Mouse (Mus musculus) myocyte (in vitro differentiated cells): ENCODE measurements at regions not wholly inside any gene's neighbourhood (a gene's known extent, or its start where the extent isn't known, plus 50 kb on each side); places are given as distances from the start of the nearest gene placed in this dataset.

Source experiments
- E2F4 ChIP-seq: IDR thresholded peaks from one replicate; pipeline ENCODE4 v1.6.1; 2011; ENCODE audit warnings: mild to moderate bottlenecking, control low read depth, moderate library complexity; ENCODE audit not compliant: insufficient read depth
- MAX ChIP-seq: IDR thresholded peaks from one replicate; pipeline ENCODE4 v1.6.1; 2011; ENCODE audit warnings: low read depth, mild to moderate bottlenecking, control low read depth
- MYOD1 ChIP-seq, 3 experiments: IDR thresholded peaks; one replicate each; pipeline ENCODE4 v1.6.1; 2011; ENCODE audit warnings: control low read depth in 2 of 3, low read depth in 2 of 3, mild to moderate bottlenecking in 2 of 3, moderate library complexity in 1 of 3; ENCODE audit not compliant: insufficient read length in 2 of 3, control insufficient read depth in 1 of 3
- MYOG ChIP-seq, 3 experiments: IDR thresholded peaks; one replicate each; pipeline ENCODE4 v1.6.1; 2011; ENCODE audit warnings: control low read depth in 2 of 3, low read depth in 2 of 3, mild to moderate bottlenecking in 2 of 3; ENCODE audit not compliant: insufficient read length in 2 of 3, control insufficient read depth in 1 of 3, insufficient read depth in 1 of 3
- POLR2A ChIP-seq: IDR thresholded peaks from one replicate; pipeline ENCODE4 v1.6.1; 2011; ENCODE audit warnings: low read depth, mild to moderate bottlenecking, control low read depth, moderate library complexity; ENCODE audit not compliant: insufficient read length
- POLR2AphosphoS2 ChIP-seq: IDR thresholded peaks from one replicate; pipeline ENCODE4 v1.6.1; 2011; ENCODE audit warnings: low read depth, control low read depth; ENCODE audit not compliant: insufficient read length
- REST ChIP-seq: IDR thresholded peaks from one replicate; pipeline ENCODE4 v1.6.1; 2011; ENCODE audit warnings: mild to moderate bottlenecking, control low read depth, moderate library complexity; ENCODE audit not compliant: insufficient read depth, insufficient read length
- SRF ChIP-seq: IDR thresholded peaks from one replicate; pipeline ENCODE4 v1.6.1; 2011; ENCODE audit warnings: low read depth; ENCODE audit not compliant: control insufficient read depth, insufficient read length
- TCF12 ChIP-seq: IDR thresholded peaks from one replicate; pipeline ENCODE4 v1.6.1; 2011; ENCODE audit warnings: mild to moderate bottlenecking, control low read depth; ENCODE audit not compliant: poor library complexity, insufficient read depth, severe bottlenecking
- TCF3 ChIP-seq: IDR thresholded peaks from one replicate; pipeline ENCODE4 v1.6.1; 2011; ENCODE audit warnings: low read depth, control low read depth; ENCODE audit not compliant: insufficient read length
- USF1 ChIP-seq: IDR thresholded peaks from one replicate; pipeline ENCODE4 v1.6.1; 2011; ENCODE audit warnings: low read depth, mild to moderate bottlenecking, control low read depth, moderate library complexity

GRCm38 (mm10) chr8:126730017-126730631 is 136.3 kb upstream of the Irf2bp2 start:
- no peak for TF ChIP-seq POLR2A
- no peak for TF ChIP-seq POLR2AphosphoS2
- no peak for TF ChIP-seq E2F4
- TF ChIP-seq REST = no peak
- no peak for TF ChIP-seq TCF12
- no peak for TF ChIP-seq USF1
- no peak for TF ChIP-seq MAX
- TF ChIP-seq MYOD1 (IDR thresholded peaks at IDR 0.05; ENCODE audit: control insufficient read depth in 1 of 3, insufficient read length in 2 of 3, low read depth in 2 of 3) = no peak
- TF ChIP-seq SRF = no peak
- TF ChIP-seq TCF3 = no peak
- TF ChIP-seq MYOG (IDR thresholded peaks at IDR 0.05; ENCODE audit: control insufficient read depth in 1 of 3, insufficient read depth in 1 of 3, insufficient read length in 2 of 3, low read depth in 2 of 3) = no peak
